7 mouse cellular contexts compared by ENCODE assay signal in the genomic region with DNA sequence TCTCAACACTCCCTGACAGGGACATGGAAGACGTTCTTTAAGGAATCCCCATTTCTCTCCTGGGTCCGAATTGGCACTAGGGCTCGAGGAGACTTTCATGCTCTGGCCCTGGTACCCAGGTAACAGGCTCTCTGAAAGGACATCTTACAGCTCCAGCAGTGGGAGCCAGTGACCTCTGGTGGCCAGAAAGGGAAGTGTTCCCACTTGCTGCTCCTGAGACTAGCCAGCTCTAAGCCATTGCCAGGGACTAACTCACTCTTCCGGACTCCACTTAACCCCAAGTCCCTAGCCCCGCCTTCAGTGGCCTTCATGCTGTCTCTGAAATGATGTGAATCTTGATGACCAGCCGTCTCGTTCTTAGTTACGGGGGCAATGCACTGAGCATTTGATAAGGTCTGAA.
DNase-seq lines count a peak whose midpoint lies in the region; ATAC-seq and TF ChIP-seq lines count a peak whose summit lies in the region.

No protein-coding gene starts in this region.

- TF ChIP-seq POLR2A in small intestine, adult 2 months (IDR thresholded peaks at IDR 0.05; ENCODE audit: low read depth, low read length) = no peak

- H3K4me2 ChIP-seq in intestine, postnatal 0 days (replicated peaks; ENCODE audit: low read depth) = no peak overlapping the region
- no peak overlapping the region for H3K4me2 ChIP-seq in midbrain, embryonic 12.5 days (replicated peaks)

- no peak overlapping the region for H3K9ac ChIP-seq in intestine, postnatal 0 days (ENCODE audit: low read depth, low read length)
- no peak overlapping the region for H3K9ac ChIP-seq in midbrain, embryonic 12.5 days (replicated peaks)

- no peak overlapping the region for H3K27ac ChIP-seq in intestine, postnatal 0 days (ENCODE audit: low read depth, low read length)
- no peak overlapping the region for H3K27ac ChIP-seq in midbrain, embryonic 12.5 days (replicated peaks)
- H3K27ac ChIP-seq in small intestine, adult 2 months (ENCODE audit: insufficient read depth, low read depth, low read length) = no peak overlapping the region

- no peaks in the 10 kb centered on the region for H3K4me1 ChIP-seq in intestine, postnatal 0 days (replicated peaks; ENCODE audit: control insufficient read depth, insufficient read depth, low read length)
- 0 out of 2 replicates have a peak, but pooled peaks cover 6% of the 10 kb centered on the region for H3K4me1 ChIP-seq in midbrain, embryonic 12.5 days
- no peaks in the 10 kb centered on the region for H3K4me1 ChIP-seq in small intestine, adult 2 months (ENCODE audit: control insufficient read depth, insufficient read depth, insufficient read length, low read length)

- no peak overlapping the region for H3K4me3 ChIP-seq in intestine, postnatal 0 days (ENCODE audit: low read depth, low read length)
- no peak overlapping the region for H3K4me3 ChIP-seq in midbrain, embryonic 12.5 days
- no peak overlapping the region for H3K4me3 ChIP-seq in small intestine, adult 2 months (ENCODE audit: low read depth, low read length)

- peak; percentile 70 for ATAC-seq in granulocyte monocyte progenitor cell, adult 5-6 weeks (replicated peaks; ENCODE audit: poor library complexity, severe bottlenecking)
- ATAC-seq in intestine, postnatal 0 days = peak; percentile 67
- peak; percentile 72 for ATAC-seq in midbrain, embryonic 12.5 days (ENCODE audit: low FRiP score, low read depth)

- whole genome bisulfite sequencing in intestine, postnatal 0 days = 25% methylated on average over 8 of the region's 8 CpGs
- 29% methylated on average over 8 of the region's 8 CpGs for WGBS in midbrain, embryonic 12.5 days
- 21% methylated on average over 8 of the region's 8 CpGs for WGBS in small intestine, adult 2 months

- peak; percentile 99 for TF ChIP-seq CTCF in intestine, postnatal 0 days (IDR thresholded peaks at IDR 0.05; ENCODE audit: low read depth)
- peak; percentile 98; the same call in 1 of the 2 replicates for TF ChIP-seq CTCF in small intestine, adult 2 months (IDR thresholded peaks at IDR 0.05; ENCODE audit: extremely low read depth, insufficient read length, insufficient replicate concordance, low read depth, low read length)

- no peaks in the 10 kb centered on the region for H3K27me3 ChIP-seq in intestine, postnatal 0 days (replicated peaks; ENCODE audit: control insufficient read depth, insufficient read depth, low read length)
- H3K27me3 ChIP-seq in midbrain, embryonic 12.5 days = peaks cover 4% of the 10 kb centered on the region; the same call in 1 of the 2 replicates
- H3K27me3 ChIP-seq in small intestine, adult 2 months (ENCODE audit: control insufficient read depth, insufficient read depth, low read length) = no peaks in the 10 kb centered on the region

- intact Hi-C loops in left cerebral cortex, postnatal 25 days (cut with DNase I) = loop anchor here (1.0 to 2.0 kb wide), 3 partner anchors 53 to 307 kb away; partner anchors contain the start of gene Atxn7l1

- no peaks in the 10 kb centered on the region for H3K9me3 ChIP-seq in intestine, postnatal 0 days (ENCODE audit: control insufficient read depth)
- no peaks in the 10 kb centered on the region for H3K9me3 ChIP-seq in midbrain, embryonic 12.5 days

- H3K36me3 ChIP-seq in intestine, postnatal 0 days (ENCODE audit: control insufficient read depth, insufficient read depth) = peaks cover 9% of the 10 kb centered on the region; the same call in 1 of the 2 replicates
- H3K36me3 ChIP-seq in midbrain, embryonic 12.5 days = no peaks in the 10 kb centered on the region
- peaks cover 22% of the 10 kb centered on the region for H3K36me3 ChIP-seq in small intestine, adult 2 months (ENCODE audit: control insufficient read depth, insufficient read depth, low read length)

- peak; percentile 89 for DNase-seq in adrenal gland, adult 2 months
- DNase-seq in embryo, embryonic 11 days = peak; percentile 83
- DNase-seq in left cerebral cortex, postnatal 25 days (ENCODE audit: low spot score in 2 of 2) = peak; percentile 88 to 90
